Mouse (Mus musculus) hindbrain, embryonic 16.5 days (tissue): Measurements from ENCODE around the gene Tax1bp3. TPM values are rescaled to one million over a fixed set of nuclear protein-coding genes. Genes with fewer than 3 reads are reported as not detected.

Experiments used
- ATAC-seq: fragments of 200-750 bp; cut with Nextera tagmentation; 2 replicates; pipeline ENCODE4 v1.8.0; 2017; ENCODE audit warnings: moderate TSS enrichment, moderate library complexity
- H3K27ac ChIP-seq: fragments of 300-500 bp; sonication (generic); 2 replicates; pipeline ENCODE4 v1.5.1; 2014; ENCODE audit warnings: low read depth, mild to moderate bottlenecking, control low read depth, low read length, moderate library complexity
- H3K27me3 ChIP-seq: fragments of 300-500 bp; sonication (generic); replicated peaks from 2 replicates; pipeline ENCODE4 v1.6.1; 2014; ENCODE audit warnings: low read length; ENCODE audit not compliant: control insufficient read depth, insufficient read depth
- H3K36me3 ChIP-seq: fragments of 300-500 bp; sonication (generic); 2 replicates; pipeline ENCODE4 v1.6.1; 2014; ENCODE audit warnings: mild to moderate bottlenecking, low read length, moderate library complexity, mixed read lengths; ENCODE audit not compliant: control insufficient read depth, insufficient read depth
- H3K4me1 ChIP-seq: fragments of 300-500 bp; sonication (generic); 2 replicates; pipeline ENCODE4 v1.6.1; 2014; ENCODE audit warnings: low read depth, low read length; ENCODE audit not compliant: control insufficient read depth, insufficient read depth
- H3K4me2 ChIP-seq: fragments of 300-500 bp; sonication (generic); 2 replicates; pipeline ENCODE4 v1.6.1; 2014; ENCODE audit warnings: mild to moderate bottlenecking, low read length, control low read depth, moderate library complexity
- H3K4me3 ChIP-seq: fragments of 300-500 bp; sonication (generic); 2 replicates; pipeline ENCODE4 v1.5.1; 2014; ENCODE audit warnings: mild to moderate bottlenecking, low read length, control low read depth, moderate library complexity
- H3K9ac ChIP-seq: fragments of 300-500 bp; sonication (generic); 2 replicates; pipeline ENCODE4 v1.6.1; 2014; ENCODE audit warnings: low read depth, mild to moderate bottlenecking, control low read depth, low read length, moderate library complexity
- H3K9me3 ChIP-seq: fragments of 300-500 bp; sonication (generic); 2 replicates; pipeline ENCODE4 v1.6.1; 2014; ENCODE audit warnings: mild to moderate bottlenecking, low read length, moderate library complexity; ENCODE audit not compliant: control insufficient read depth
- WGBS: fragments of 180-500 bp; shearing (Covaris S2); extraction: QIAGEN DNeasy Blood & Tissue Kit; methylation state at CpG from one replicate; pipeline ENCODE4 v1.1.7; 2014; 5-methylcytosine and 5-hydroxymethylcytosine counted together
- polyA plus RNA-seq: library from polyadenylated mRNA; unstranded; fragments of >200 nt; fragmentation: Nextera tagmentation; extraction: Ambion mirVana; gene quantifications from 2 replicates; pipeline ENCODE4 v1.2.1, GENCODE M21; 2015

The Tax1bp3 gene
- polyA plus RNA-seq, 1 experiment from 2014 or later = 120 TPM

DNA sequence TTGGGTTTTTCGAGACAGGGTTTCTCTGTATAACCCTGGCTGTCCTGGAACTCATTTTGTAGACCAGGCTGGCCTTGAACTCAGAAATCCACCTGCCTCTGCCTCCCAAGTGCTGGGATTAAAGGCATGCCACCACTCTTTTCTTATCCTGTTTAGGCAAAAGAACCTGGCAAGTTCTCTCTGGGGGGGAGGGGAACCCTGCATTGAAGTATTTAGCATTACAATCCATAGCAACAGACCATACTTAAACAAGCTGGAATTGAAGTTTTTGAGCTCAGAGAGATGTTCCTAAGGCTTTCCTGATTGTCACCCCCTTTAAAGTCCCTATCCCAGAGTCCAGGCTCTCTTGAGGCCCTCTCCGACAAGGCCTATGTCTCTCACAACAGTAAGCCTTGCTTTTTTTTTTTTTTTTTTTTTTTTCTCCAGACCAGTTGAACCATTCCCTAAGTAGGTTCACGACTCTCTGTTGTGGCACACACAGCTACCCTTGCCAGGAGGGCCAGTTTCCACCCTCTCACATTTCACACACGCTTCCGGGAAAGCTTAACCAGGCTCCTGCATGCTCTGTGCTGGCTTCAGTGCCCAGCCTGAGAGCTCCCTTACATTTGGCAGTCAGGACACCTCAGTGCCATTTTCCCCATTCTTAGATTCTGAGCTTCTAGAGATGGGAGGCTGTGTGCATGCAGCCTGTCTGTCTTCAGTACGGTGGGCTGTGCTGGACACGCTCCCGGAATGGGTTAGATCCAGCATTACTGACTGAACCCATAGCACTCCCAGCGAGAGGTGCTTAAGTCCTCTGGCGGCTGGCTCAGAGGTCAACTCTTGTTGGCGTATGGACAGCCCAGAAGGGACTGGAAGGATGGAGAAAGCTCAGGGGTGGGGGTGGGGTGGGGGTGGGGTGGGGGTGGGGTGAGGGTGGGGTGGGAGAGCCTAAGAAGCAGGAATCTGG is 30.6 kb upstream of the Tax1bp3 start:
- no peak overlapping the region for H3K4me3 ChIP-seq
- ATAC-seq = no peak
- H3K4me2 ChIP-seq = no peak overlapping the region
- H3K36me3 ChIP-seq = no peaks in the 10 kb centered on the region
- H3K4me1 ChIP-seq = no peaks in the 10 kb centered on the region
- no peak overlapping the region; the same call in 1 of the 2 replicates for H3K9ac ChIP-seq
- no peak overlapping the region for H3K27ac ChIP-seq
- H3K27me3 ChIP-seq = no peaks in the 10 kb centered on the region
- H3K9me3 ChIP-seq = no peaks in the 10 kb centered on the region
- WGBS = 65% methylated on average over 11 of the region's 11 CpGs

DNA sequence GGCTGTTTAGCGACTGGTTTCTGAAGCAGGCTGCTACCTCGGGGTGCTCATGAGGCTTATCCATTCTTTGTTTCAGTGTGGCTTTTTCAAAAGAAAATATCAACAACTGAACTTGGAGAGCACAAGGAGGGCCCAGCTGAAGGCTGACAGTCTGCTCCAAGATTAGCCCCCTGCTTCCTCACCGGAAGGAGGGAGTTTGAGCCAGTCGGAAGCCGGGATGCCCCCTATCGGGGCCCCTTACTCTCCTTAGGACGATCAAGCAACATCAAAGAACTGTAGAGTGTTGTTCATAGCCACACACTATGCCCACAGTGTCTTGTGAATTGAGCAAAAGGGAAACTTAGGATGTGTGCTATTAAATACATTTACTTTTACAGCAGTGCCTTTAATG is 29.9 kb upstream of the Tax1bp3 start:
- ATAC-seq = no peak
- WGBS = 59% methylated on average over 7 of the region's 7 CpGs
- H3K27ac ChIP-seq = no peak overlapping the region
- no peaks in the 10 kb centered on the region for H3K27me3 ChIP-seq
- H3K9ac ChIP-seq = no peak overlapping the region
- no peaks in the 10 kb centered on the region for H3K9me3 ChIP-seq
- H3K4me1 ChIP-seq = no peaks in the 10 kb centered on the region
- no peak overlapping the region for H3K4me2 ChIP-seq
- no peak overlapping the region for H3K4me3 ChIP-seq
- no peaks in the 10 kb centered on the region for H3K36me3 ChIP-seq

DNA sequence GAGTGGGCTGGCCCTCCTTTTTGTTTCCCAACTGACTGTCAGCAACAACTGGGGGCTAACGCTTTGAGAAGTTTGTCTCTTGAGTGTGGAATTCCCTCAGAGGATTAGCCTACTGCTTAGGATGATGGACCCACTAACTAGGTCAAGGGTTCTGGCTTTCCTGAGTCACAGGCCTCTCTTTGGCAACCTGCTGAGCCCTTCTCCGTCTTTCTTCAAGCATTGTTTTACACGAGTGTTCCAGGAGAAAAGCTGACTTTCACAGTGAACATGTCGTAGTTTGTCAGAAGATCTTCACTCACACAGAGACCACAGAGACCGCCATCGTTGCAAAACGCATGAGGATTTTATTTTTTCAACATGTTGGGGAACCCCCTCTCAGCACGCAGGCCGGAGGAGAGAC is 28.7 kb upstream of the Tax1bp3 start:
- no peak for ATAC-seq
- Histone ChIP-seq H3K36me3 (no peaks in the 10 kb centered on the region), H3K27ac (no peak overlapping the region), H3K9me3 (no peaks in the 10 kb centered on the region), H3K9ac (no peak overlapping the region), H3K27me3 (no peaks in the 10 kb centered on the region), H3K4me3 (no peak overlapping the region), H3K4me1 (no peaks in the 10 kb centered on the region), H3K4me2 (no peak overlapping the region)
- WGBS = 76% methylated on average over 9 of the region's 9 CpGs

DNA sequence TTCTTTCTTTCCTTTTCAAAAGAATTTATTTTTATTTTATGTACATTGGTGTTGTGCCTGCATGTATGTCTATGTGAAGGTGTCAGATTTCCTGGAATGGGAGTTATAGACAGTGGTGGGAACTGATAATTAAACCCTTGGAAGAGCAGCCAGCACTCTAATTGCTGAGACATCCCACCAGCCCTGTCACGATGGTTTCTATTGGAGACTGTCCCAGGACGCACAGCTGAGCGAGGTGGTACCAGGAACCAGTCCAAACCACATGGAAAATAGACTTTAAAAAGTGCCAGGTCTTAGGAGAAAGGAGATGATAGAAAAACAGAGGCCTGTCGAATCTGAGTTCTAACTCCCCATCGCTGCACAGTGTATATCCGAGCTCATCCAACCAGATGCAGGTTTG is 21.8 kb upstream of the Tax1bp3 start:
- 75% methylated on average over 6 of the region's 6 CpGs for WGBS
- H3K4me2 ChIP-seq = no peak overlapping the region
- no peaks in the 10 kb centered on the region for H3K9me3 ChIP-seq
- H3K4me1 ChIP-seq = no peaks in the 10 kb centered on the region; the same call in 1 of the 2 replicates
- H3K9ac ChIP-seq = no peak overlapping the region
- no peak overlapping the region for H3K4me3 ChIP-seq
- no peaks in the 10 kb centered on the region for H3K36me3 ChIP-seq
- H3K27me3 ChIP-seq = no peaks in the 10 kb centered on the region
- no peak for ATAC-seq
- no peak overlapping the region for H3K27ac ChIP-seq

DNA sequence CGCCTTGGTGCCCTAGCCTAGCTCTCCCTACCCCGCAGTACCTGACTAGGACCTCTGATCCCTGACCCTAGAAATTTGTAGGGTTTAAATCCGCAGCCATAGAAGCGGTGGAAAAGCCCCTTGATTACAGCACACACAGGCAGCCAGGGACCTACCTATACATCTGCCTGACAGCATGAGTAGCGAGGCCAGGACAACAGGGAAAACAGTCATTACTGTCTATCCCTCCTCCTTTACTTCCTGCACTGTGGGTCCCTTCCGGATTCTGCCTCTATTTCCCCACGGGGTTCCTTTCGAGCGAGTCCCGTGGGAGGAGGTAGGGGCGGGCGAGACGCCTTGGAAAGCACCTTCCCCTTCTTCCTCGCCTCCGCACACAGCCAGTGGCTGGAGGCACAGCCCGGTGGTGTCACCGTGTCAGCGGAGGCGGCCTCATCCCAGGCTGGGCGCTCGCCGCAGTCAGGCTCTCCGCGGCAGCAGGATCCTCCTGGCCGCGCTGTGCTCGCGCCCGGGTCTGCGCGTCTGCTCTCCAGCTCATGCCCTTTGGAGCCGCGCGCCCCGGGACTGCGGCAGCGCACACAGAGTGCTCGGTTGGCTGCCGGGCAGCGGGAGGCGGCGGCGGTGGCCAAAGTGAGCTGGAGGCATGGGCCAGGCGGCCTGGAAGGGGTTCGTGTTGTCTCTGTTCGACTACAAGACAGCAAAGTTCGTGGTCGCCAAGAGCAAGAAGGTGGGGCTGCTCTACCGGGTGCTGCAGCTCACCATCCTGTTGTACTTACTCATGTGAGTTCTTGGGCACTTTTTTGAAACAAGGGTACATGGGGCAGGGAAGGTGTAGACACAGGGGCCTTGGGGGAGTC is 16.7 kb upstream of the Tax1bp3 start, which contains the start of gene P2rx5:
Gene P2rx5 (plus strand): TSS at position 465 of the 854 bp plus-strand sequence.
- Histone ChIP-seq H3K4me3 (peak within 1 kb of the TSS; percentile 44), H3K36me3 (no peaks in the 10 kb centered on the region), H3K4me1 (peaks cover 7% of the 10 kb centered on the region), H3K9ac (peak within 1 kb of the TSS; percentile 53), H3K27ac (no peak within 1 kb of the TSS), H3K9me3 (no peaks in the 10 kb centered on the region), H3K4me2 (peak within 1 kb of the TSS; percentile 72), H3K27me3 (peaks cover 8% of the 10 kb centered on the region; the same call in 1 of the 2 replicates)
- ATAC-seq = peak; percentile 81
- WGBS = 3% methylated on average over 49 of the region's 49 CpGs

DNA sequence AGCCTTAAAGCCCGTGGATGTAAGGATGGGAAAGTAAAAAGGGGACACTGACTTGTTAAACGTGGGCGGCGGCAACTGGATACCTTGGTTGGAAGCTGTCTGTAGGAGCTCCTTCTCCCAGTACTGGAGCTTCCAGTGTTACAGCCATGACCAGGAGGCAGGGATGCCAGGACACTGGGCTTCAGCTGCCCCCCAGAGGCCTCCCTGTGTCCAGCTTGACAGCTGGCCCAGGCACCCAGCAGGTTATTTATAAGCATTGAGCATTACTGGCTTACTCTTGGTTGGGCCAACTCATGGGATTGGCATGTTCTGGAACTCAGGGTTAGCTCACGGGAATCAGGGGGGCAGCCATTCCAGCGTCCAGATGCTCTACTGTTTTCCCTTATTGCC is 16.1 kb upstream of the Tax1bp3 start:
- WGBS = 31% methylated on average over 6 of the region's 6 CpGs
- Histone ChIP-seq H3K4me2 (peak overlapping the region; percentile 72), H3K4me1 (peaks cover 7% of the 10 kb centered on the region), H3K9ac (no peak overlapping the region), H3K27me3 (peaks cover 8% of the 10 kb centered on the region; the same call in 1 of the 2 replicates), H3K36me3 (no peaks in the 10 kb centered on the region), H3K9me3 (no peaks in the 10 kb centered on the region), H3K4me3 (peak overlapping the region; percentile 44), H3K27ac (no peak overlapping the region)
- 0 out of 2 replicates have a peak, but pooled peaks have one; percentile 42 for ATAC-seq

DNA sequence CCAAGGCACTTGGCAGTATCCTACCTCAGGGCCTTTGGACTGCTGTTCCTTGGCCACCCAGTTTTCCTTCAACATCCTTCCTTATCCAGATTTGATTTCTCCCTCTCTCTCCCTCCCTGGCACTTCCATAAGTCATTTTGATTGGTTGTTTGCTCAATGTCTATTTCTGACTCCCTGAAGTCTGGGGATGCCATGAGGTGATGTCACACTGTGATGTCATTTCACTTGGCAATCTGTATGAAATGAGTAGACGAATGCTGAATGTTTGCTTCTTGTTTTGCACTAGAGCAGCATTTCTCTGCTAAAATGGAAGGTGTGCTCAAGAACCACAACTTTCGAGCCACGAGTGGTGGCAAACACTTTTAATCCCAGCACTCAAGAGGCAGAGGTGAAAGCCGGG is 15.3 kb upstream of the Tax1bp3 start:
- H3K4me3 ChIP-seq = no peak overlapping the region
- no peaks in the 10 kb centered on the region for H3K36me3 ChIP-seq
- WGBS = 89% methylated on average over 4 of the region's 4 CpGs
- H3K9me3 ChIP-seq = no peaks in the 10 kb centered on the region
- no peak overlapping the region for H3K4me2 ChIP-seq
- peaks cover 8% of the 10 kb centered on the region; the same call in 1 of the 2 replicates for H3K27me3 ChIP-seq
- H3K4me1 ChIP-seq = peaks cover 7% of the 10 kb centered on the region
- no peak for ATAC-seq
- H3K27ac ChIP-seq = no peak overlapping the region
- H3K9ac ChIP-seq = no peak overlapping the region

DNA sequence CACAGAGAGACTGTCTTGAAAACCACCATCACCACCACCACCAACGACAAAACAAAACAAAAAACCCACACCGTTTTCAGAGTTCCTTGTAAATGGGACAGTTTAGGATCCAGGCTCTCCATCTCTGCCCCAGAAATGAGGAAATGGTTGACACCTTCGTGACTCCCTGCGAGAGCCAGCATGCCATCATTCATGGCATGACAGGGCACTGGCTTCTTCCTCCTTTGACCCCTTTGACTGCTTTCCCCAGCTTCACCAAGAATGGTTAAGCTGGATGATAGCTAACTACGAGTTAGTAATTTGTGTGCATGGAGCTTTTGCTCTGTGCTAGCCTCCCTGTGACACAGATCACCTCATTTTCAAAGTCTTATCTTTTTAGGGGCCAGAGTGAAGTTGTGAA is 14.6 kb upstream of the Tax1bp3 start:
- peaks cover 8% of the 10 kb centered on the region; the same call in 1 of the 2 replicates for H3K27me3 ChIP-seq
- H3K27ac ChIP-seq = no peak overlapping the region
- no peak for ATAC-seq
- H3K4me3 ChIP-seq = no peak overlapping the region
- 70% methylated on average over 5 of the region's 5 CpGs for WGBS
- no peaks in the 10 kb centered on the region for H3K9me3 ChIP-seq
- peaks cover 7% of the 10 kb centered on the region for H3K4me1 ChIP-seq
- H3K9ac ChIP-seq = no peak overlapping the region
- no peaks in the 10 kb centered on the region for H3K36me3 ChIP-seq
- no peak overlapping the region for H3K4me2 ChIP-seq

DNA sequence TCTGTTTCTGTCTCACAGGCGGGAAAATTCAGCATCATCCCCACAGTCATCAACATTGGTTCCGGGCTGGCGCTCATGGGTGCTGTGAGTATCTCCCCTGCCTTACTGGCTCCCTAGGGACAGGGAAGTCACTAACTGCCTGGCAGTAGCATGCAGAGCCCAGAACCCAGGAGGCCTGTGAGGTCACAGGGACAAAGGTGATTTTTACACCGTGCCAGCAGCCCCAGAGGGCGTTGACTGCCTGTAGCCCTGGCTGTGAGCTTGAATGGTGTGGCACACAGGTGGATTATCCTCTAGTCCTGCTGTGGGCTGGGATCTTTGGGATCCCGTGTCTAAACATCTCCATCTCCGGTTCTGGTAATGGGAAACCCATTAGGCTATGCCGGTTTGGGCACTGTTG is 8.8 kb upstream of the Tax1bp3 start:
- no peak overlapping the region for H3K9ac ChIP-seq
- H3K9me3 ChIP-seq = no peaks in the 10 kb centered on the region
- no peaks in the 10 kb centered on the region for H3K36me3 ChIP-seq
- ATAC-seq = no peak
- H3K27me3 ChIP-seq = no peaks in the 10 kb centered on the region
- no peak overlapping the region for H3K4me3 ChIP-seq
- 92% methylated on average over 8 of the region's 8 CpGs for WGBS
- H3K4me2 ChIP-seq = no peak overlapping the region
- peaks cover 3% of the 10 kb centered on the region; the same call in 1 of the 2 replicates for H3K4me1 ChIP-seq
- no peak overlapping the region for H3K27ac ChIP-seq
